Mouse (Mus musculus): ENCODE measurements around the gene Gm30191.

Gene Gm30191

GRCm38 (mm10) chr4:134246719-134247258 lies at the start of gene Gm30191:
TSS of gene Gm30191 (plus strand) at chr4:134246935.
- no peak for DNase-seq (ENCODE audit: low read depth)

DNA sequence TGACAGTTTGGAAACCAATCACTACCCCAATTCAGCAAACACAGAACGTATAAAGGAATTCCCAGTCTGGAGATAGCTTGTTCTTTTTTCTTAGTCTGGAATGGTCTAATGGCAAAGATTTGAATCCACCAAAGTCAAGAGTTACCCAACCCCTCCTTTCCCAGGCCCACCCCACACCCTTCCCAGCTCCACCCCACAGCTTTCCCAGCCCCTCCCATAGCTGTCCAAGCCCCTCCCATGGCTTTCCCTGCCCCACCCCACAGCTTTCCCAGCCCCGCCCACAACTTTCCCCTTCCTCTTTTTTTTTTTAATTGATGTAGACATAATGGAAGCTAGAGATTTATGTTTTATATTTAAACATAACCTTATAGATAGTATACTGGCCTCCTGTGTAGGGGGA lies 47.4 kb upstream of the Gm30191 start:
- no peak for DNase-seq (ENCODE audit: low read depth)

DNA sequence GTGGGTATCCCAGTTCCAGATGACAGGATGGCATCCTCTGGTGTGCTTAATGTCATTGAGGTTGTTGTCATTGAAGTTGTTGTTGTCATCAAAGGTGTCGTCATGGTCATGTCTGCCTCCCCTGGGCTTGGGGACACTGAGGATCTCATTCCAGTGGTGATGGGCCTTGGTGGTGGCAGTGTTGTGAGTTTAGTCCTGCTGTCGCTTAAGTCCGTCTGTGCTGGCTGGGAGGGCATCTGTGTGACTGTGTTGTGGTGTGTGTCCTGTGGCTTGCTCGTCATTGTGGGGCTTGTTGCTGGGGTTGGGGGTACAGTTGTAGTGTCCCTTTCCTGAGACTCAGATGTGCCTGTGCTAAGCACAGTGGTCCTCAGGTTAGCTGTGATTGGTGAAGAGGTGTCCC lies 43.8 kb upstream of the Gm30191 start, which contains the start of gene Gm7534:
TSS of gene Gm7534 (minus strand) at position 101 of the 400 bp plus-strand sequence.
- DNase-seq (ENCODE audit: low read depth) = no peak

GRCm38 (mm10) chr4:134203340-134203896 lies 43.3 kb upstream of the Gm30191 start:
- no peak for DNase-seq (ENCODE audit: low read depth)

GRCm38 (mm10) chr4:134206488-134207053 lies 40.2 kb upstream of the Gm30191 start:
- no peak for DNase-seq (ENCODE audit: low read depth)

GRCm38 (mm10) chr4:134222793-134223600 lies 23.7 kb upstream of the Gm30191 start:
- no peak for DNase-seq (ENCODE audit: low read depth)

GRCm38 (mm10) chr4:134227194-134227593 lies 19.5 kb upstream of the Gm30191 start, which contains the start of gene Catsper4:
TSS of gene Catsper4 (minus strand) at chr4:134227383.
- DNase-seq (ENCODE audit: low read depth) = no peak

DNA sequence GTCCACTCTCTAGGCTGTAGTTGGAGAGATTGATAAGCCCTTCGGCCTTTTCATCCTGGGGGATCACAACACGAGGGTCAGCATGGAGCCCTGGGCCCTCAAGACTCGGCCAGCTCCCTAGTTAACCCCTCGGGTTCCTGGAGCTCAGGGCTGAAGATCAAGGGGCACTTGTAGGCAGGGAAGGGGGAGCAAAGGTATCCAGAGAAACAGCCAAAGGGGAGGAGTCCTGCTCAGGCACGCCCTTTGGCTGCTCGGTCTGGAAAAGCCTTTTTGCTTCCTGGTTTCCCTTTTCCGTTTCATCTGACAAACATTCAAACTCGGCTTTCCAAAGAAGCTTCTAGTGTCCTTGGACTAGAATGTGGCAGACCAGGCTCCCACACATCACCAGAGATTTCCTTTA lies 16.3 kb upstream of the Gm30191 start:
- DNase-seq (ENCODE audit: low read depth) = no peak

DNA sequence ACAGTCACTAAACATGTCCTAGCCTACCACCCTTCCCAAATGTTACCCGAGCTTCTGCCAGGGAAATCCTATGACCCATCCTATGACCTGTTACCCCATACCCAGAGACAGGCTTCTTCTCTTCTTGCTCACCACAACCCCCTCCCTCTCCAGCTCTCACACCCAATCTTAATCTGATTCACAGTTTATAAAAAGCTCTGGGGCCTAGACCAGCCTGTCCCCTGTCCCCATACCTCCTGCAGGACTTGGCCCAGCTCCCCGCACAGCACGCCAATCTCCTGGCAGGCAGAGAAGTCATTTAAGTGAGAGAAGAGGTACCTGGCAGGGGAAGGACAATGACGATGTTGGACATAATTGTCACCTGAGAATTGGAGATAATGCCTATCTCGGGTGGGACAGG lies 11.9 kb upstream of the Gm30191 start:
- DNase-seq (ENCODE audit: low read depth) = no peak

- DNase-seq (ENCODE audit: low read depth) = no peak
Measured at GRCm38 (mm10) chr4:134237582-134238278, 9.0 kb upstream of the Gm30191 start.

DNA sequence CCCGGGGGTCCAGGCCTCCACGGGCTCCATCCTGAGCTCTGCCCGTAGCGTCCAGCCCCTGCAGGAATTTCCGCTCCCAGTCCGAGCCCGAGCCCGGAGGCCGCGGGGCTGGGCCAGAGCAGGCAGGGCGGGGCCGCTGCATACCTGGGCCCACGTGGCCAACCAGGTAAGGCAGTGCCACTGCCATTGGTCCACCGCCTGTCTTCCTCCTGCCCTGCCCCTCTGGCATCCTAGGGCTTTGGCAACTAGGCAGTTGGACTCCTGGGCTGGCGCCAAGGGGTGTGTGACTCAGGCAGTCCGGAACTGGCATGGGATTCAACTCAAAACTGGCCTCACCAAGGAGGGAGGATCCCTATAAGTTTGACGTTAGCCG lies 8.5 kb upstream of the Gm30191 start, which contains the start of gene Cnksr1:
TSS of gene Cnksr1 (minus strand) at position 121 of the 373 bp plus-strand sequence.
- no peak for DNase-seq (ENCODE audit: low read depth)

DNA sequence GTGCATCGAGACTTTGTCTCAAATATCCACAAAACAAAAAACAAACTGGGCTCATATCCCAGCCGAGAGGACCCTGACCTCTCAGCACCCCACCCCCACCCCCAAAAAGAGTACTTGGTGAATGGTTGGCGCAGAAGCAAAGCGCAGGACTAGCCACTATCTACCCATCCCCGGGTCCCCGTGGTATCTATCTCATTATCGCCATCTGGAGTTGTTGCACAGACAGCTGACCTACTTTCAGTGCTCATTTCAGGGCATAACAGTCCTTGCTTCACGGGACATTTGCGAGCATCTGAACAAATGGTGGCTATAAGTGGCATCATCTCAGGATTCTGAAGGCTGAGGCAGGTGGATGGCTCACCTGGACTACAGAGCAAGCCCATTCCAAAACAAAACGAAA lies 8.0 kb upstream of the Gm30191 start:
- DNase-seq (ENCODE audit: low read depth) = no peak

DNA sequence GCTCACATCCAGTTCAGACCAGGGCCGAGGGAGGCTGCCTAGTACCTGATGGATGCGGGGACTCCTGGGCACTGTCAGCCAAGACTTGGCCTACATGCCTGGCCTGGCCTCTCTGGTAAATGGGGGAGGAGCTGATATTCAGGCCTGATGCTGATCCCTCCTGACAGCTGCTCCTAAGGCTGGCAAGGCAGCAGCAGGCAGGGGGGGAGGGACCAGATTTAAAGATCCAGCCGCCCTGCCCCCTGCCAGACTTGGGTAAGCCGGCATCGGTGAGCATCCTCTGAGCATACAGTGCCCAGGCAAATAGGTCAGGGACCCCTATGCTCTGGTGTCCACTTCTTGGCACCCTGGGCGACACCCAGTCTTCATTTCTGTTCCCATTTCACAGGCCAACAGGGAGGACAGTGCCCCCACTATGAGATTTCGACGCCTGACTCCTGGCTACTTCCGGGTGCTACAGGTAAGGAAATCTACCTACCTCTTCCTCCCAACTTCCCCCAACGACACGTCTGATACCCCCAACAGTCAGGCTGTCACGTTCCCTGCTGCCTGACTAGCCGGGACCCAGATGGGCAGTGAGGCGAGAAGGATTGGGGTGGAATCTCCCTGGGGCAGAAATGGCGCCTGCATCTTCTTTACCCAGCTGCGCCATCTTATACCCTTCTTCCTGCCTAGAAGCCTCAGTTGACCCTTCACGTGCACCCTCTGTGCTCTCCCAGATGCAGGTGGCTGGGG lies 3.1 kb upstream of the Gm30191 start, which contains the start of gene E130218I03Rik:
TSS of gene E130218I03Rik (plus strand) at position 147 of the 735 bp plus-strand sequence.
- DNase-seq (ENCODE audit: low read depth) = no peak

GRCm38 (mm10) chr4:134245148-134245843 lies 1.4 kb upstream of the Gm30191 start, which contains the start of gene Zfp593:
TSS of gene Zfp593 (minus strand) at chr4:134245592.
- peak; percentile 97 for DNase-seq (ENCODE audit: low read depth)

DNA sequence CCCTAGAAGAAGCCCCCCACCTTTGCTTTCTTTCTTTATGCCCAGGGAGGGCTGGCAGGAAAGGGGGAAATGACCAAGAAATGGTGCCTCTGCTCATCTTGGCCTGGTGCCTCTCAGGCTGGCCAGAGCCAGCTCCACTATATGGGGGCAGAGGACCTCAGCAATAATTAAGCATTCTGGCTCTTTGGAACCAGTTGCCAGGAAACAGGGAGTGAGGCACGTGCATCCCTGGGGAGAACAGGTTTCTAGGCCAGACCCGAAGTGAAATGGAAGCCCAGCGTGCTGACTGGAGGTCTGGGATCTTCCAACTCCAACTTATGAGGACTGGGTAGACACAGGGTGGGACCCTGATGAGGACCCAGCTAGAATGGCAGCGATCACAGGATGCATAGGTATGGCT lies 479 bp upstream of the Gm30191 start:
- DNase-seq (ENCODE audit: low read depth) = no peak

GRCm38 (mm10) chr4:134249651-134250050 lies 2.9 kb downstream of the Gm30191 start:
- peak; percentile 82 for DNase-seq (ENCODE audit: low read depth)

DNA sequence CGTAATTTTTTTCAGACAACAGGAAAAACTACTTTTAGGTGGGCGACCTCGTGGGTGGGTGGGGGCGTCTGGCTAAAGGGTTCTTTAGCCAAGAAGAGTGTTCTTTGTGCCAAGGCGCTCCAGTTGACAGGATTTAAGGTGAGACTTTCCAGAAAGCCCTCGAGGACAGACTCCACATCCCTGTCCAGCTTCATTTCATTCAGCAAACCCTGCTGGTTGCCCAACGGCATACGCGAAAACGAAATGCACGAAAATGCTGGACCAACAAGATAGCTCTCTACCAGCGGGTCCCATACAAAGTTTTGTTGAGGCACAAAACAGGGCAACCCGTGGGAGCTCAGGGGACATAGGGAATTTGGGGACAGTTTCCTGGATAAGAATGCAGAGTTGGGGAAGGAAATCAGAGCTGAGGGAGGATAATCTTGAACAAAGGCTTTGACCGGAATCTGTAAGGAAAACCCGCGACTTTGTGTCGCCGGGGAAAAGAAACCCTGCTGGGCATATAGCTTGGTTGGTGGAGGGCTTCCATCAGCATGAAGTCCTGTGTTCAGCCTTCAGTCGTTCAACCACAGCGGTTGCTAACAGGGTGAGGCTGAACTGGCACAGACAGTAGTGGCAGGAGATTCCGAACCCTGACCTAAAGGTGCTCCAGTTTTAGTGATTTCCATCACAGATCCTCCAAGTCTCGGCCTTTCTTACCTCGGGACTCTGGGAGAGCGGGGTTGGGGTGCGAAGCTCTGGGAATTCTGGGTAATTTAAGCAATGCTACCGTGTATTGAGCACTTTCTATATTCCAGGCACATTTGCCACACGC lies 3.6 kb downstream of the Gm30191 start:
- DNase-seq (ENCODE audit: low read depth) = no peak

- DNase-seq (ENCODE audit: low read depth) = no peak
Measured at GRCm38 (mm10) chr4:134250930-134251240, 4.2 kb downstream of the Gm30191 start.

- peak; percentile 57 for DNase-seq (ENCODE audit: low read depth)
Measured at GRCm38 (mm10) chr4:134251241-134252130, 4.8 kb downstream of the Gm30191 start.
